Mouse (Mus musculus) limb, embryonic 11.5 days (tissue): ENCODE data around the gene Taf3. TPM values are rescaled to one million over a fixed set of nuclear protein-coding genes. Genes with fewer than 3 reads are reported as not detected.

Source experiments
- ATAC-seq: fragments of 200-750 bp; cut with Nextera tagmentation; 2 replicates; pipeline ENCODE4 v1.8.0; 2017; ENCODE audit warnings: low read depth; ENCODE audit not compliant: insufficient number of reproducible peaks, low FRiP score, low TSS enrichment
- DNase-seq: peaks from one replicate; pipeline ENCODE4 v3.0.0-alpha.2; 2015; ENCODE audit warnings: low spot score
- H3K27ac ChIP-seq: fragments of 300-500 bp; sonication (generic); replicated peaks from 2 replicates; pipeline ENCODE4 v1.5.1; 2014; ENCODE audit warnings: low read depth, mild to moderate bottlenecking, low read length
- H3K27me3 ChIP-seq: fragments of 300-500 bp; sonication (generic); 2 replicates; pipeline ENCODE4 v1.6.1; 2014; ENCODE audit warnings: mild to moderate bottlenecking, low read length, mixed read lengths; ENCODE audit not compliant: control insufficient read depth, insufficient read depth
- H3K36me3 ChIP-seq: fragments of 300-500 bp; sonication (generic); 2 replicates; pipeline ENCODE4 v1.6.1; 2014; ENCODE audit warnings: mild to moderate bottlenecking, low read length, moderate library complexity, mixed read lengths; ENCODE audit not compliant: control insufficient read depth, insufficient read depth
- H3K4me1 ChIP-seq: fragments of 300-500 bp; sonication (generic); 2 replicates; pipeline ENCODE4 v1.6.1; 2014; ENCODE audit warnings: low read length, mixed read lengths; ENCODE audit not compliant: control insufficient read depth, insufficient read depth
- H3K4me2 ChIP-seq: fragments of 300-500 bp; sonication (generic); 2 replicates; pipeline ENCODE4 v1.6.1; 2014; ENCODE audit warnings: low read depth, mild to moderate bottlenecking, moderate library complexity; ENCODE audit not compliant: severe bottlenecking
- H3K4me3 ChIP-seq: fragments of 300-500 bp; sonication (generic); 2 replicates; pipeline ENCODE4 v1.5.1; 2014; ENCODE audit warnings: low read depth, low read length
- H3K9ac ChIP-seq: fragments of 300-500 bp; sonication (generic); 2 replicates; pipeline ENCODE4 v1.6.1; 2014; ENCODE audit warnings: mild to moderate bottlenecking, low read length
- H3K9me3 ChIP-seq: fragments of 300-500 bp; sonication (generic); 2 replicates; pipeline ENCODE4 v1.6.1; 2016; ENCODE audit warnings: low read length; ENCODE audit not compliant: control insufficient read depth
- WGBS: fragments of 180-500 bp; shearing (Covaris S2); extraction: QIAGEN DNeasy Blood & Tissue Kit; methylation state at CpG from one replicate; pipeline ENCODE4 v1.1.7; 2014; 5-methylcytosine and 5-hydroxymethylcytosine counted together
- polyA plus RNA-seq: library from polyadenylated mRNA; unstranded; fragments of >200 nt; fragmentation: Nextera tagmentation; extraction: Ambion mirVana; gene quantifications from 2 replicates; pipeline ENCODE4 v1.2.1, GENCODE M21; 2014

Taf3 gene
- polyA plus RNA-seq, 1 experiment from 2014 or later: 17.3 TPM

DNA sequence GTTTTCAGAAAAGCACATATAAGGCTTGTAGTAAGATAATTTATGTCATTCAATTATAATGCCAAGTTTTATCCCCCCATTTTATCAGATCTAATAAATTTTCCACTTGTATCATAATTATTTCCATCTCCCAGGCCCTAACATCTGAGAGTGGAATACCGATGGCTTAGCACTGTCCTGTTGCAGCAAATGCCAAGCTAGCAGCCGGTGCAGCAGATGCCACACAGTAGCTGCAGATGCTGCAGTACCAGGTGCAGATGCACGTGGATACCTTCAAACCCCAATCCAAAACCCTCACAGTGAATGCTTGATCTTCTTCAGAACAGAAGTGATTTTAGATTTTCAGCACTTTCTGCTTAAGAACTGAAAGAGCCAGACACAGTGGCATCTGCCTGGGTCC, 13.4 kb downstream of the Taf3 start:
- ATAC-seq: no peak
- no peak for DNase-seq
- H3K27ac ChIP-seq: no peak overlapping the region
- H3K4me1 ChIP-seq: no peaks in the 10 kb centered on the region
- no peak overlapping the region for H3K4me2 ChIP-seq
- H3K9me3 ChIP-seq: no peaks in the 10 kb centered on the region
- H3K9ac ChIP-seq: no peak overlapping the region
- no peaks in the 10 kb centered on the region for H3K36me3 ChIP-seq
- 83% methylated on average over 3 of the region's 3 CpGs for WGBS
- no peaks in the 10 kb centered on the region for H3K27me3 ChIP-seq
- H3K4me3 ChIP-seq: no peak overlapping the region

DNA sequence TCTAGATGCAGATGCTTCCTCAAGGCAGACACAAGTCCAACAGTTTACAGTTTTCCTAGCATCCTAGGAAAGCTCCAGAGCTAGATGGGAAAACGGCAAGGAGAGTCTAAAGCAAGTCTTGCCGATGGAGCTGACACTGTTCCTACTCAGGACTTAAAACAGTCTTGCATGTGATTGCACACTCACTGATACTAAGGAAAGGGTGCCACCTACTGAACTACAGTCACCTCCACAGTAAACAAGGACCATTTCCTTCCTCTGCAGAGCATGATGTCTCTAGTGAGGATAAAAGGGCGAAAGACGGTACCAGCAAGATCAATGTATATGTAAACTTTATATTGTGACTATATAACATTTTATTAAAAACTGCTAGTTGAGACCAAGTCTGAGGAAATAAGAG, 14.7 kb downstream of the Taf3 start:
- no peak for DNase-seq
- WGBS: 76% methylated on average over 4 of the region's 4 CpGs
- H3K4me3 ChIP-seq: no peak overlapping the region

DNA sequence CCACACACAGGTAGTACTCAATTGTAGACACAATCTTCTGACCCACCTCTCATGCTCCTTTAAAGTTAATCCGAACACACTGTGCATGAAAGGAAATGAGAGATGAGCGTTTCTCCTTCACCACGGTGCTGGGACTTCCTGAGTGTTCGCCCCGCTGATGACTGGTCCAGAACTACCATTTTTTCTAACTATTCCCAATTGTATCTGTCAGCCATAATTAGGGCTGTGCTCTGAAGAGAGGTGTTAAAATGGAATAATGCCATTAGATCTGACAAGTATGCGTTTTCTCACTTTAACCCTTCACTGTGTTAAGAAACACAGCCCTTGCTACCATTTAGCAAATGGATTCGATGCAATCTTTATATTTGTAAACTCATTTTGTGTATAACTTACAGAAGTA, 18.6 kb downstream of the Taf3 start:
- H3K27me3 ChIP-seq: no peaks in the 10 kb centered on the region
- no peak overlapping the region for H3K4me3 ChIP-seq
- H3K9ac ChIP-seq: no peak overlapping the region
- ATAC-seq (no peak), DNase-seq (no peak)
- H3K9me3 ChIP-seq: no peaks in the 10 kb centered on the region
- no peak overlapping the region for H3K27ac ChIP-seq
- no peaks in the 10 kb centered on the region for H3K36me3 ChIP-seq
- peaks cover 5% of the 10 kb centered on the region; the same call in 1 of the 2 replicates for H3K4me1 ChIP-seq
- H3K4me2 ChIP-seq: no peak overlapping the region
- WGBS: 68% methylated on average over 7 of the region's 7 CpGs

More for the DNA sequence above, 14.7 kb downstream of the Taf3 start:
- H3K4me2 ChIP-seq: no peak overlapping the region
- H3K27ac ChIP-seq: no peak overlapping the region
- H3K4me1 ChIP-seq: peaks cover 5% of the 10 kb centered on the region; the same call in 1 of the 2 replicates
- H3K36me3 ChIP-seq: no peaks in the 10 kb centered on the region
- H3K9ac ChIP-seq: no peak overlapping the region
- H3K27me3 ChIP-seq: no peaks in the 10 kb centered on the region
- no peak for ATAC-seq
- no peaks in the 10 kb centered on the region for H3K9me3 ChIP-seq

DNA sequence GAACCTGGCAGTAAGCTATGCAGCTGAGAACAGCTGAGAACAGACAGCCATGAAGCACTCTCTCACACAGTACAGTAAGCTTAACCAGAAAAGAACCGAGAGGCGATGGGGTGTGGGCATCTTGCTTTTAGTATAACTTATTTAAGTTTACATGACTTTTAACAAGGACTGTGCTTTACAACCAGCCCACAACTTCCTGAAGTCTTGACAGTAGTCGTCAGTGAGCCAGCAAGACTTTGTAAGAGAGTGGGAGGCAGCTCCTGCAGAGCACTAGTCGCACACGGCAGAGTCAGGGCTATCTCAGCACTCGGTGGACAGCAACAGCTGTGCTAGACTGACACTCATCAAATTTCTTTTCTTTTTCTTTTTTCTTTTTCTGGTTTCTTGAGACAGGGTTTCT, 24.1 kb downstream of the Taf3 start:
- H3K4me1 ChIP-seq: no peaks in the 10 kb centered on the region
- no peaks in the 10 kb centered on the region for H3K36me3 ChIP-seq
- H3K4me3 ChIP-seq: no peak overlapping the region
- H3K4me2 ChIP-seq: no peak overlapping the region
- H3K9ac ChIP-seq: no peak overlapping the region
- 87% methylated on average over 6 of the region's 6 CpGs for WGBS
- ATAC-seq: no peak
- no peaks in the 10 kb centered on the region for H3K9me3 ChIP-seq
- no peak for DNase-seq
- no peak overlapping the region for H3K27ac ChIP-seq
- no peaks in the 10 kb centered on the region for H3K27me3 ChIP-seq

DNA sequence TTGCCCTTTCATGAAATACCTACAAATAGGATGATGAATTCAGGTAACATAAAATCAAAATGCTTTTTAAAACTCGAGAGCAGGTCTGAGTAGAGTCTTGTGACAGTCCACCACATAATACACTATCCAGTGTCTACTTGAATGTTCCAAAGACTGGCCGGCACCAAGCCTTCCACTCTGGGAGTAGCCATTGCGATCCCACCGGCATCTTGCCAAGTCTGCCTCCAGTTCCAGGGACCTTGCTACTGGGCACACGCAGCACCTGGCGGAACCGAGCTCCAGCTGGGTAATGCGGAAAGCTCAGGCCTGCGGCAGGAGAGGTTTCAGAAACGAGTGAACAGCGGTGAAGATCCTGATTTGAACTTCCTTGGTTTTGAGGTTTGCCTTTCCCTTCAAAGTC, 27.1 kb downstream of the Taf3 start:
- H3K36me3 ChIP-seq: no peaks in the 10 kb centered on the region
- H3K27ac ChIP-seq: no peak overlapping the region
- no peak overlapping the region for H3K4me3 ChIP-seq
- no peaks in the 10 kb centered on the region for H3K9me3 ChIP-seq
- no peak overlapping the region for H3K9ac ChIP-seq
- no peak overlapping the region for H3K4me2 ChIP-seq
- WGBS: 90% methylated on average over 11 of the region's 11 CpGs
- ATAC-seq: no peak
- no peaks in the 10 kb centered on the region for H3K4me1 ChIP-seq
- DNase-seq: no peak
- no peaks in the 10 kb centered on the region for H3K27me3 ChIP-seq

DNA sequence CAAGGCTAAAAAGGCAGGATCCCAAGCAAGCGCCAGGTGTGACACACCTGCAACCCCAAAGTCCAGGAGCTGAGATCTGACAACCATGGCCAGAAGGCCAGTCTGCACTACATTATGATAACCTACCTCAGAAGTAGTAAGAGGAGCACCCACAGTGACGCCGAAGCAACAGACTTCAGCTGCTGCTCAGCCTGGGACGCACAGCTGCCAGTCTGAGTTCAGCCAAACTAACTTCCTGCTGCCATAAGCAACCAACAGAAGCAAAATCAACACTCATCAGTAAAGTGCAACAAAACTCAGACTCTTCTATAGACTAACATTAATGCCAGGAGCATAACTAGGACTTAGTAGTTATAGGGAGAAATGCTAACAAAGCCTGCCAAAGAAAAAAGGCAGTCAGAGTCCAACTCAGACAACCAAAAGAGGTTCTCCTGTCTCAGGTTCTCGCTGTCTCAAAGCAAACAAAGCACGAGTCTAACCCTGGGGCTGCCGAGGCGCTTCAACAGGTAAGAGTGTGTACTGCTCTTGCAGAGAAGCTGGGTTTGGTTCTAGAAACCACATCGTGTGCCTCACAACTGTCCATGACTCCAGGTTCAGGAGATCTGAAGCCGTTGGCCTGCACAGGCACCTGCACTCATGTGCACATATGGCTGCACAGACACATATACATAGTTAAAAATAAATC, 33.3 kb downstream of the Taf3 start:
- no peak overlapping the region for H3K27ac ChIP-seq
- DNase-seq: no peak
- H3K4me1 ChIP-seq: no peaks in the 10 kb centered on the region
- no peaks in the 10 kb centered on the region for H3K27me3 ChIP-seq
- H3K36me3 ChIP-seq: no peaks in the 10 kb centered on the region
- no peaks in the 10 kb centered on the region for H3K9me3 ChIP-seq
- WGBS: 91% methylated on average over 10 of the region's 10 CpGs
- H3K9ac ChIP-seq: no peak overlapping the region
- no peak overlapping the region for H3K4me2 ChIP-seq
- no peak for ATAC-seq
- no peak overlapping the region for H3K4me3 ChIP-seq

DNA sequence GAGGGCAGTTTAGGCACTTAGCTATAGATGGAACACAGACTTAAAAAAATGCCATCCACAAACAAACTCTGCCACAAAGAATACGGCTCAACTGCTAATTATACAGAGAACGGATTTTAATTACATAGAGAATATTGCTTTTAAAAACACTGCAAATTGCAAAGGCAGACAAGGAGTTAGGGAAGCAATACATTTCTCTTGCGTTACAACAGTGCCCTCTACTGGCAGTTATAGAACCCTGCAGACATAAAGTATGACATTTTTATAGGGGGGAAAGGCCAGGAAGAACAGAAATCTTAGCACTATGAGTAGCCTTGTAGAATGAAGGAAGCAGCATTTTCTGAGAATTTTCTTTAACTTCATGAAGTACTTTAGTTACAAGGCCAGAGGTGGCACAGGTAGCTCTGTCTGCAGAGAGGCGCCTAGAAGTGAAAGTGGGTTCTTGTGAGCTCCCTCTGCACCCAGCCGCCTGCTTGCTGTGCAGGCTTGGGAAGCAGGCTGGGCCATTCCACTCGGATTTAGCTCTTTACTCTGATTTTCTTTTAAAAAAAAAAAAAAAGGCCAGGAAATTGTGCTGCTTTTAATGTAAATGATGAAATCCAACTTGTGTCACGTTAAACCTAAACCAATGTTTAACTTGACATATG, 38.0 kb downstream of the Taf3 start:
- no peak for ATAC-seq
- no peak overlapping the region for H3K4me2 ChIP-seq
- no peaks in the 10 kb centered on the region for H3K36me3 ChIP-seq
- 36% methylated on average over 7 of the region's 7 CpGs for WGBS
- no peak overlapping the region for H3K9ac ChIP-seq
- no peaks in the 10 kb centered on the region for H3K9me3 ChIP-seq
- no peaks in the 10 kb centered on the region for H3K27me3 ChIP-seq
- no peaks in the 10 kb centered on the region for H3K4me1 ChIP-seq
- no peak for DNase-seq
- no peak overlapping the region for H3K4me3 ChIP-seq
- no peak overlapping the region for H3K27ac ChIP-seq

DNA sequence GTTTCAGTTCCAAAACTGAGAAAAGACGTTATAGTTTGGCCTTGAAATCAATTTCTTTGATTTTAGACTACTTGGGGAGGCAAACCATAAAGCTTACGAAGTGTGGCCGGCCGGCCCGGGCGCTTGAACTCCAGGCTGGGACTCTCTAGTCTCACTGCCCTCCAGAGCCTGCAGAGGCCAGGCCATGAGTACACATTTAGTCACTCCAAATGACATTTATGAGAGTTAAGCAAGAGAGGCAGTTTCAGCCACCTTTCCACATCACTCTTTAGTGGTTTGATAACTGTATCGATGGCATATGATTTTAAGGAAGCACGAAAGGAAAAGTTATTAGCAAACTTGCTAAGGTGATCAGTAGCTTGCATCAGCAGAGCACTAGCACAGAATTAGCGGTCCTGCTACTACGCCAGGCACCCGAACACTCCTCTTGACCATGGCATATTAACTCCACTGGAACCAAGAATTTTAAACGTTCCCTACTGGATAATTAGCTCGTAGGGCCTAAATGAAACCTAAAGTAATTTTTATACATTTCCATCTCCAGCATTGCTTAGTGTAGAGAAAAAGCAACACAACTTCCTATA, 38.6 kb downstream of the Taf3 start:
- Histone ChIP-seq H3K27ac (no peak overlapping the region), H3K36me3 (no peaks in the 10 kb centered on the region), H3K4me2 (no peak overlapping the region), H3K27me3 (no peaks in the 10 kb centered on the region), H3K4me3 (no peak overlapping the region), H3K9ac (no peak overlapping the region), H3K9me3 (no peaks in the 10 kb centered on the region), H3K4me1 (no peaks in the 10 kb centered on the region)
- WGBS: 72% methylated on average over 13 of the region's 13 CpGs
- no peak for ATAC-seq
- DNase-seq: no peak
